Mouse (Mus musculus) embryonic facial prominence, embryonic 11.5 days (tissue): ENCODE data around the gene Suds3. TPM values are rescaled to one million over a fixed set of nuclear protein-coding genes. Genes with fewer than 3 reads are reported as not detected.

ENCODE experiments used
- ATAC-seq: fragments of 200-750 bp; cut with Nextera tagmentation; replicated peaks from 2 replicates; pipeline ENCODE4 v1.8.0; 2017; ENCODE audit warnings: low read depth; ENCODE audit not compliant: insufficient number of reproducible peaks, low FRiP score, low TSS enrichment
- DNase-seq: peaks from one replicate; pipeline ENCODE4 v3.0.0-alpha.2; 2015; ENCODE audit warnings: low spot score
- H3K27ac ChIP-seq: fragments of 300-500 bp; sonication (generic); replicated peaks from 2 replicates; pipeline ENCODE4 v1.5.1; 2014; ENCODE audit warnings: mild to moderate bottlenecking, low read depth, low read length, control low read depth
- H3K27me3 ChIP-seq: fragments of 300-500 bp; sonication (generic); 2 replicates; pipeline ENCODE4 v1.6.1; 2014; ENCODE audit warnings: mild to moderate bottlenecking, low read length, moderate library complexity, mixed read lengths; ENCODE audit not compliant: control insufficient read depth, insufficient read depth
- H3K36me3 ChIP-seq: fragments of 300-500 bp; sonication (generic); replicated peaks from 2 replicates; pipeline ENCODE4 v1.6.1; 2014; ENCODE audit warnings: low read depth, mild to moderate bottlenecking, low read length, moderate library complexity, mixed read lengths; ENCODE audit not compliant: control insufficient read depth, insufficient read depth
- H3K4me1 ChIP-seq: fragments of 300-500 bp; sonication (generic); 2 replicates; pipeline ENCODE4 v1.6.1; 2014; ENCODE audit warnings: low read length, mixed read lengths; ENCODE audit not compliant: control insufficient read depth, insufficient read depth
- H3K4me2 ChIP-seq: fragments of 300-500 bp; sonication (generic); 2 replicates; pipeline ENCODE4 v1.6.1; 2014; ENCODE audit warnings: low read depth, mild to moderate bottlenecking, control low read depth, low read length, moderate library complexity
- H3K4me3 ChIP-seq: fragments of 300-500 bp; sonication (generic); 2 replicates; pipeline ENCODE4 v1.5.1; 2014; ENCODE audit warnings: low read depth, low read length, control low read depth
- H3K9ac ChIP-seq: fragments of 300-500 bp; sonication (generic); replicated peaks from 2 replicates; pipeline ENCODE4 v1.6.1; 2014; ENCODE audit warnings: mild to moderate bottlenecking, control low read depth, low read length
- H3K9me3 ChIP-seq: fragments of 300-500 bp; sonication (generic); replicated peaks from 2 replicates; pipeline ENCODE4 v1.6.1; 2016; ENCODE audit warnings: mild to moderate bottlenecking, low read length, inconsistent platforms, mixed read lengths; ENCODE audit not compliant: control insufficient read depth
- WGBS: fragments of 180-500 bp; shearing (Covaris S2); extraction: QIAGEN DNeasy Blood & Tissue Kit; methylation state at CpG from one replicate; pipeline ENCODE4 v1.1.7; 2014; 5-methylcytosine and 5-hydroxymethylcytosine counted together
- polyA plus RNA-seq: library from polyadenylated mRNA; unstranded; fragments of >200 nt; fragmentation: Nextera tagmentation; extraction: Ambion mirVana; gene quantifications from 2 replicates; pipeline ENCODE4 v1.2.1, GENCODE M21; 2014

Gene Suds3
- polyA plus RNA-seq, 1 experiment from 2014 or later: 52.2 TPM

GRCm38 (mm10) chr5:117108292-117108691 is 7.6 kb downstream of the Suds3 start:
- Histone ChIP-seq H3K9ac (no peak overlapping the region), H3K27ac (no peak overlapping the region), H3K4me1 (no peaks in the 10 kb centered on the region), H3K4me2 (no peak overlapping the region), H3K36me3 (peaks cover 7% of the 10 kb centered on the region), H3K4me3 (no peak overlapping the region), H3K9me3 (no peaks in the 10 kb centered on the region), H3K27me3 (no peaks in the 10 kb centered on the region)
- no peak for ATAC-seq
- no peak for DNase-seq
- WGBS: 95% methylated on average over 13 of the region's 13 CpGs

GRCm38 (mm10) chr5:117105761-117106160 is 10.2 kb downstream of the Suds3 start:
- H3K27ac ChIP-seq: no peak overlapping the region
- no peaks in the 10 kb centered on the region for H3K4me1 ChIP-seq
- no peak overlapping the region for H3K9ac ChIP-seq
- no peak overlapping the region for H3K4me2 ChIP-seq
- H3K36me3 ChIP-seq: peaks cover 9% of the 10 kb centered on the region
- H3K9me3 ChIP-seq: no peaks in the 10 kb centered on the region
- 88% methylated on average over 9 of the region's 9 CpGs for WGBS
- ATAC-seq: no peak
- no peak overlapping the region for H3K4me3 ChIP-seq
- DNase-seq: no peak
- H3K27me3 ChIP-seq: no peaks in the 10 kb centered on the region

- no peaks in the 10 kb centered on the region for H3K4me1 ChIP-seq
- no peak for ATAC-seq
Observed at GRCm38 (mm10) chr5:117104329-117104728, 11.6 kb downstream of the Suds3 start.

GRCm38 (mm10) chr5:117103194-117103929 is 12.6 kb downstream of the Suds3 start:
- Histone ChIP-seq H3K36me3 (peaks cover 6% of the 10 kb centered on the region), H3K4me2 (no peak overlapping the region), H3K4me3 (no peak overlapping the region), H3K4me1 (no peaks in the 10 kb centered on the region), H3K27me3 (no peaks in the 10 kb centered on the region), H3K9ac (no peak overlapping the region), H3K9me3 (no peaks in the 10 kb centered on the region), H3K27ac (no peak overlapping the region)
- ATAC-seq (no peak), DNase-seq (no peak)
- 93% methylated on average over 20 of the region's 20 CpGs for WGBS

More at GRCm38 (mm10) chr5:117104329-117104728, 11.6 kb downstream of the Suds3 start:
- 92% methylated on average over 12 of the region's 12 CpGs for WGBS
- peaks cover 11% of the 10 kb centered on the region for H3K36me3 ChIP-seq
- no peak overlapping the region for H3K27ac ChIP-seq
- H3K9me3 ChIP-seq: no peaks in the 10 kb centered on the region
- H3K4me3 ChIP-seq: no peak overlapping the region
- no peak overlapping the region for H3K9ac ChIP-seq
- DNase-seq: no peak
- H3K4me2 ChIP-seq: no peak overlapping the region
- no peaks in the 10 kb centered on the region for H3K27me3 ChIP-seq

GRCm38 (mm10) chr5:117099742-117100141 is 16.2 kb downstream of the Suds3 start:
- Histone ChIP-seq H3K9me3 (no peaks in the 10 kb centered on the region), H3K4me2 (no peak overlapping the region), H3K4me1 (no peaks in the 10 kb centered on the region), H3K36me3 (peaks cover 3% of the 10 kb centered on the region; the same call in 1 of the 2 replicates), H3K4me3 (no peak overlapping the region), H3K27me3 (no peaks in the 10 kb centered on the region), H3K9ac (no peak overlapping the region), H3K27ac (no peak overlapping the region)
- DNase-seq: no peak
- no peak for ATAC-seq
- WGBS: 82% methylated on average over 11 of the region's 11 CpGs

- H3K36me3 ChIP-seq: peaks cover 7% of the 10 kb centered on the region; the same call in 1 of the 2 replicates
- DNase-seq: no peak
Observed at GRCm38 (mm10) chr5:117099008-117099407, 16.9 kb downstream of the Suds3 start.

GRCm38 (mm10) chr5:117096716-117097115 is 19.2 kb downstream of the Suds3 start:
- no peak overlapping the region for H3K4me3 ChIP-seq
- H3K27ac ChIP-seq: no peak overlapping the region
- no peaks in the 10 kb centered on the region for H3K4me1 ChIP-seq
- H3K9me3 ChIP-seq: no peaks in the 10 kb centered on the region
- WGBS: 45% methylated on average over 3 of the region's 3 CpGs
- DNase-seq (peak; percentile 71), ATAC-seq (no peak)
- peaks cover 11% of the 10 kb centered on the region for H3K36me3 ChIP-seq
- no peak overlapping the region for H3K9ac ChIP-seq
- H3K27me3 ChIP-seq: no peaks in the 10 kb centered on the region
- H3K4me2 ChIP-seq: no peak overlapping the region

More at GRCm38 (mm10) chr5:117099008-117099407, 16.9 kb downstream of the Suds3 start:
- Histone ChIP-seq H3K9ac (no peak overlapping the region), H3K27me3 (no peaks in the 10 kb centered on the region), H3K4me1 (no peaks in the 10 kb centered on the region), H3K27ac (no peak overlapping the region), H3K4me3 (no peak overlapping the region), H3K4me2 (no peak overlapping the region), H3K9me3 (no peaks in the 10 kb centered on the region)
- 84% methylated on average over 5 of the region's 5 CpGs for WGBS
- ATAC-seq: no peak

- no peak overlapping the region for H3K4me2 ChIP-seq
Observed at GRCm38 (mm10) chr5:117094431-117094830, 21.5 kb downstream of the Suds3 start.

More at GRCm38 (mm10) chr5:117094431-117094830, 21.5 kb downstream of the Suds3 start:
- no peaks in the 10 kb centered on the region for H3K4me1 ChIP-seq
- WGBS: 46% methylated on average over 7 of the region's 7 CpGs
- H3K27ac ChIP-seq: no peak overlapping the region
- DNase-seq (peak; percentile 23), ATAC-seq (no peak)
- H3K4me3 ChIP-seq: no peak overlapping the region
- H3K9me3 ChIP-seq: no peaks in the 10 kb centered on the region
- H3K9ac ChIP-seq: no peak overlapping the region
- peaks cover 8% of the 10 kb centered on the region for H3K36me3 ChIP-seq
- H3K27me3 ChIP-seq: no peaks in the 10 kb centered on the region
